Mouse (Mus musculus): ENCODE measurements at regions not wholly inside any gene's neighbourhood (a gene's known extent, or its start where the extent isn't known, plus 50 kb on each side); places are given as distances from the start of the nearest gene placed in this dataset.

- TF ChIP-seq CTCF (IDR thresholded peaks at IDR 0.05; ENCODE audit: extremely low read depth, insufficient read length, insufficient replicate concordance, low read depth, low read length) (no peak), POLR2A (IDR thresholded peaks at IDR 0.05; ENCODE audit: low read depth, low read length) (no peak)
Observed at GRCm38 (mm10) chr1:129002286-129002685, 270.8 kb upstream of the Thsd7b start.

Measured in small intestine, adult 2 months (tissue).